Mouse (Mus musculus) CH12.LX (cell line): ENCODE measurements at regions not wholly inside any gene's neighbourhood (a gene's known extent, or its start where the extent isn't known, plus 50 kb on each side); places are given as distances from the start of the nearest gene placed in this dataset.

Experiments
- DNase-seq: peaks from one replicate; pipeline ENCODE4 v3.0.0-alpha.2; 2013; ENCODE audit errors: extremely low read depth
- H3K27ac ChIP-seq: 2 replicates; pipeline ENCODE4 v1.5.1; 2012; ENCODE audit warnings: low read depth, mild to moderate bottlenecking, control low read depth, moderate library complexity; ENCODE audit not compliant: insufficient read depth
- H3K27me3 ChIP-seq: replicated peaks from 2 replicates; pipeline ENCODE3; 2012; ENCODE audit warnings: inconsistent platforms
- H3K36me3 ChIP-seq, 2 experiments: replicated peaks in 1 of 2; 2 replicates each; pipeline versions ENCODE3 to v1.6.1; 2012; ENCODE audit warnings: inconsistent platforms in 1 of 2, low read length in 1 of 2, mild to moderate bottlenecking in 1 of 2, mixed read lengths in 1 of 2, moderate library complexity in 1 of 2; ENCODE audit not compliant: control insufficient read depth in 1 of 2, insufficient read depth in 1 of 2
- H3K4me1 ChIP-seq, 2 experiments: 2 replicates each; pipeline ENCODE4 v1.6.1; 2012; ENCODE audit warnings: inconsistent platforms in 1 of 2, moderate library complexity in 1 of 2; ENCODE audit not compliant: insufficient read depth in 2 of 2, control insufficient read depth in 1 of 2
- H3K4me2 ChIP-seq: 2 replicates; pipeline ENCODE4 v1.6.1; 2012; ENCODE audit warnings: low read depth, mild to moderate bottlenecking, control low read depth; ENCODE audit not compliant: poor library complexity, insufficient read depth, severe bottlenecking
- H3K4me3 ChIP-seq, 3 experiments: fragments of 150-350 bp in 1 of 3; sonication (generic) in 1 of 3; replicated peaks in 1 of 3; 2 replicates each; pipeline versions ENCODE3 to v1.5.1; 2011 to 2012; ENCODE audit warnings: low read depth in 2 of 3, low read length in 2 of 3, mild to moderate bottlenecking in 2 of 3, moderate library complexity in 2 of 3, control low read depth in 1 of 3, improper control_type of control experiment in 1 of 3, inconsistent platforms in 1 of 3, mixed read lengths in 1 of 3; ENCODE audit not compliant: poor library complexity in 1 of 3
- H3K79me2 ChIP-seq: replicated peaks from 2 replicates; pipeline ENCODE4 v1.6.1; 2012; ENCODE audit warnings: mild to moderate bottlenecking, moderate library complexity; ENCODE audit not compliant: control insufficient read depth, poor library complexity, insufficient read depth, severe bottlenecking; ENCODE audit errors: extremely low read depth
- H3K9ac ChIP-seq: 2 replicates; pipeline ENCODE4 v1.6.1; 2012; ENCODE audit warnings: low read depth, mild to moderate bottlenecking, control low read depth, moderate library complexity; ENCODE audit not compliant: insufficient read depth
- H3K9me3 ChIP-seq: replicated peaks from 2 replicates; pipeline ENCODE3; 2012; ENCODE audit warnings: low read length, inconsistent platforms, mixed read lengths
- BHLHE40 ChIP-seq: IDR thresholded peaks from 2 replicates; pipeline ENCODE4 v1.6.1; 2011; ENCODE audit warnings: mild to moderate bottlenecking, low read depth, low read length, improper control_type of control experiment
- CHD1 ChIP-seq: IDR thresholded peaks from 2 replicates; pipeline ENCODE4 v1.6.1; 2012; ENCODE audit warnings: low read depth, low read length, improper control_type of control experiment, inconsistent platforms
- CHD2 ChIP-seq: IDR thresholded peaks from 2 replicates; pipeline ENCODE4 v1.6.1; 2011; ENCODE audit warnings: low read length, improper control_type of control experiment
- CTCF ChIP-seq, 2 experiments: IDR thresholded peaks in 1 of 2; conservative IDR thresholded peaks in 1 of 2; 2 replicates each; pipeline ENCODE4 v1.5.1; 2011 to 2012; ENCODE audit warnings: low read depth in 2 of 2, low read length in 2 of 2, improper control_type of control experiment in 1 of 2, inconsistent platforms in 1 of 2, mild to moderate bottlenecking in 1 of 2, moderate library complexity in 1 of 2
- EP300 ChIP-seq: IDR thresholded peaks from 2 replicates; pipeline ENCODE4 v1.6.1; 2011; ENCODE audit warnings: low read length, improper control_type of control experiment
- GABPA ChIP-seq: IDR thresholded peaks from 2 replicates; pipeline ENCODE4 v1.6.1; 2012; ENCODE audit warnings: low read depth, low read length, improper control_type of control experiment, inconsistent platforms; ENCODE audit not compliant: insufficient replicate concordance
- IRF4 ChIP-seq: IDR thresholded peaks from 2 replicates; pipeline ENCODE4 v1.6.1; 2014; ENCODE audit warnings: low read depth, mild to moderate bottlenecking, inconsistent platforms, low read length, improper control_type of control experiment
- JUN ChIP-seq: IDR thresholded peaks from 2 replicates; pipeline ENCODE4 v1.6.1; 2011; ENCODE audit warnings: low read depth, mild to moderate bottlenecking, low read length, improper control_type of control experiment, moderate library complexity; ENCODE audit not compliant: insufficient read depth
- KAT2A ChIP-seq: IDR thresholded peaks from 2 replicates; pipeline ENCODE4 v1.6.1; 2012; ENCODE audit warnings: low read length, improper control_type of control experiment, inconsistent platforms; ENCODE audit not compliant: insufficient replicate concordance
- MAFK ChIP-seq: IDR thresholded peaks from 2 replicates; pipeline ENCODE4 v1.6.1; 2011; ENCODE audit warnings: low read length, improper control_type of control experiment; ENCODE audit not compliant: insufficient replicate concordance
- MYC ChIP-seq: IDR thresholded peaks from 2 replicates; pipeline ENCODE4 v1.6.1; 2011; ENCODE audit warnings: low read depth, mild to moderate bottlenecking, improper control_type of control experiment, low read length
- NRF1 ChIP-seq: IDR thresholded peaks from 2 replicates; pipeline ENCODE4 v1.6.1; 2014; ENCODE audit warnings: low read depth, mild to moderate bottlenecking, inconsistent platforms, low read length, improper control_type of control experiment, moderate library complexity
- PAX5 ChIP-seq: IDR thresholded peaks from 2 replicates; pipeline ENCODE4 v1.6.1; 2012; ENCODE audit warnings: low read length, inconsistent platforms, mixed read lengths
- POLR2AphosphoS2 ChIP-seq: IDR thresholded peaks from 2 replicates; pipeline ENCODE4 v1.6.1; 2011; ENCODE audit warnings: low read depth, low read length, improper control_type of control experiment
- RAD21 ChIP-seq: IDR thresholded peaks from 2 replicates; pipeline ENCODE4 v1.6.1; 2011; ENCODE audit warnings: low read depth, mild to moderate bottlenecking, low read length, improper control_type of control experiment, moderate library complexity
- RCOR1 ChIP-seq: conservative IDR thresholded peaks from 2 replicates; pipeline ENCODE4 v1.6.1; 2012; ENCODE audit warnings: low read depth, mild to moderate bottlenecking, inconsistent platforms, low read length, improper control_type of control experiment
- TBP ChIP-seq: conservative IDR thresholded peaks from 2 replicates; pipeline ENCODE4 v1.6.1; 2011; ENCODE audit warnings: low read depth, low read length, improper control_type of control experiment
- UBTF ChIP-seq: IDR thresholded peaks from 2 replicates; pipeline ENCODE4 v1.6.1; 2012; ENCODE audit warnings: low read depth, mild to moderate bottlenecking, inconsistent platforms, low read length, improper control_type of control experiment, moderate library complexity
- ZKSCAN1 ChIP-seq: IDR thresholded peaks from 2 replicates; pipeline ENCODE4 v1.6.1; 2012; ENCODE audit warnings: low read depth, inconsistent platforms, low read length, improper control_type of control experiment, borderline replicate concordance
- dilution Hi-C: fragments of 300-500 bp; cut with MboI; formaldehyde crosslinking; loops from 2 replicates; pipeline ENCODE4 v1.14.3; 2020; ENCODE audit warnings: low sequenced_read_pairs; ENCODE audit not compliant: extremely low pct_unique_long_range_greater_than_20kb, extremely low pct_ligation_motif_present
- in situ Hi-C: fragments of 300-500 bp; cut with MboI; formaldehyde crosslinking; loops from 3 replicates; pipeline ENCODE4 v1.14.3; 2019; ENCODE audit warnings: low sequenced_read_pairs, low pct_ligation_motif_present, low pct_unique_long_range_greater_than_20kb, mixed read lengths

DNA sequence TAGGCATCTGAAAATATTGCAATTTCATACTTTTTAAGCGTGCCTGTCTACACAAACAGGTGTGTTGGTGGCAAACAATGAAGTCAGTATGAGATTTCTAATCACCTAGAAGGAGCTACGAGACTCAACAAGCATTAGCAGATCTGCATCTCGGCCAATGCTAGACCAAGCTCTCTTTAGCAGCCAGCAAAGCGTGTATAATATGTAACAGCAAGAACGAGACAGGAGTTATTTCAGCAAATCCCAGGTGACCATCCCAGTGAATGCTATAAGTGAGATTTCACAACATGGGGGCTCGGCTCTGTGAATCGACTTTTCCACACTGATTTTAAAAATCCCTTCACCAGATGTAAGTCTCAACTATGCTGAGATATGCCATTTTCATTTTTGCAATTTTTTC lies 352.8 kb downstream of the Efnb2 start:
- in situ Hi-C loops = no loop called here
- dilution Hi-C loops = no loop called here
- Histone ChIP-seq H3K27me3 (no peaks in the 10 kb centered on the region), H3K4me1 (peaks cover 0 to 4% of the 10 kb centered on the region in 2 experiments; a peak in 1 of 4 replicates), H3K36me3 (no peaks in the 10 kb centered on the region), H3K4me3 (no peak overlapping the region), H3K27ac (no peak overlapping the region), H3K4me2 (no peak overlapping the region), H3K9ac (no peak overlapping the region), H3K79me2 (no peaks in the 10 kb centered on the region), H3K9me3 (peaks cover 57% of the 10 kb centered on the region)
- TF ChIP-seq BHLHE40 (no peak), EP300 (no peak), MYC (no peak), GABPA (no peak)
- DNase-seq = no peak

DNA sequence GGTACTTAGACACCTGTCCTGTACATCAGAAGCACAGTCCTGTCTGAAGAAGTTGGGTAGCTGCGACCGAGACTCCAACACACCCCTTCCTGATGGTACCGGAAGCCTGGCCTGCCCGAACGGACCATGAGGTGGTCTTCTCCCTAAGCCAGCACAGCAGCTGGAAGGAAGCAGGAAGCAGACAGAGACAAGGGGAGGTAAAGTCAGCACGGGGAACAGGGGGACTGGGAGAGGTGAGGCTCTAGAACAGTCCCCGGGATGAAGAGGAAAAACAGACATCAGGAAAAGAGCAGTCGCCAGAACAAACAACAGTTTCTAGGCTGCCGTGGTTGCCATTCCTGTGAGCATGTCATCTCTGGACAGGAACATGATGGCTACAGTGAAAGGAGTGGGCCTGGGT lies 353.6 kb downstream of the Efnb2 start:
- no peaks in the 10 kb centered on the region for H3K27me3 ChIP-seq
- no peak overlapping the region for H3K27ac ChIP-seq
- no peak for DNase-seq
- no peak overlapping the region for H3K4me3 ChIP-seq
- TF ChIP-seq IRF4 (no peak), TBP (no peak), BHLHE40 (no peak), UBTF (no peak), POLR2AphosphoS2 (no peak), CHD1 (no peak), CHD2 (no peak), KAT2A (no peak), PAX5 (no peak), ZKSCAN1 (no peak), JUN (no peak), NRF1 (no peak), MAFK (no peak), GABPA (no peak), RAD21 (no peak), CTCF (conservative IDR thresholded peaks at IDR 0.05 in 1 of 2, IDR thresholded peaks at IDR 0.05 in 1 of 2; ENCODE audit: low read depth in 2 of 2, low read length in 2 of 2) (no peak), RCOR1 (no peak)
- dilution Hi-C loops = no loop called here
- H3K36me3 ChIP-seq = no peaks in the 10 kb centered on the region
- peaks cover 0 to 4% of the 10 kb centered on the region in 2 experiments; a peak in 1 of 4 replicates for H3K4me1 ChIP-seq
- in situ Hi-C loops = no loop called here
- H3K4me2 ChIP-seq = no peak overlapping the region
- H3K79me2 ChIP-seq = no peaks in the 10 kb centered on the region
- no peak overlapping the region for H3K9ac ChIP-seq
- H3K9me3 ChIP-seq = peaks cover 51% of the 10 kb centered on the region
